Mouse (Mus musculus) thymus, adult 2 months (tissue): ENCODE data around the gene Olfr554. TPM values are rescaled to one million over a fixed set of nuclear protein-coding genes. Genes with fewer than 3 reads are reported as not detected.
A peak's percentile ranks its signal among the peaks of the same experiment; 100 is the strongest.
"Not testable (repeated sequence)": the region's sequence is repeated elsewhere in the genome, so short reads cannot be mapped to it uniquely, and the experiment has no call there.

Source experiments
- DNase-seq: peaks from one replicate; pipeline ENCODE4 v3.0.0; 2021
- H3K27ac ChIP-seq: fragments of 200-500 bp; 2 replicates; pipeline ENCODE4 v1.5.1; 2012; ENCODE audit warnings: low read length, control low read depth; ENCODE audit not compliant: control insufficient read depth, insufficient read depth
- H3K27me3 ChIP-seq: fragments of 200-500 bp; 2 replicates; pipeline ENCODE4 v1.6.1; 2012; ENCODE audit warnings: mild to moderate bottlenecking, low read length, moderate library complexity, mixed read lengths; ENCODE audit not compliant: control insufficient read depth, insufficient read depth
- H3K36me3 ChIP-seq: fragments of 200-500 bp; 2 replicates; pipeline ENCODE4 v1.6.1; 2012; ENCODE audit warnings: mild to moderate bottlenecking, low read length, moderate library complexity; ENCODE audit not compliant: control insufficient read depth, insufficient read depth
- H3K4me1 ChIP-seq: fragments of 200-500 bp; replicated peaks from 2 replicates; pipeline ENCODE4 v1.6.1; 2012; ENCODE audit warnings: low read length; ENCODE audit not compliant: control insufficient read depth, insufficient read depth
- H3K4me3 ChIP-seq: fragments of 200-500 bp; 2 replicates; pipeline ENCODE4 v1.5.1; 2012; ENCODE audit warnings: mild to moderate bottlenecking, low read length, control low read depth, moderate library complexity; ENCODE audit not compliant: control insufficient read depth, insufficient read depth
- CTCF ChIP-seq: fragments of 200-500 bp; IDR thresholded peaks from 2 replicates; pipeline ENCODE4 v1.5.1; 2012; ENCODE audit warnings: mild to moderate bottlenecking, control low read depth, low read length, moderate library complexity, borderline replicate concordance; ENCODE audit not compliant: control insufficient read depth, poor library complexity, insufficient read depth; ENCODE audit errors: extremely low read depth
- POLR2A ChIP-seq: fragments of 200-500 bp; IDR thresholded peaks from 2 replicates; pipeline ENCODE4 v1.6.1; 2012; ENCODE audit warnings: mild to moderate bottlenecking, low read length, control low read depth, moderate library complexity; ENCODE audit not compliant: control insufficient read depth, poor library complexity, insufficient read depth; ENCODE audit errors: extremely low read depth
- WGBS: fragments of 180-500 bp; shearing (Covaris S2); methylation state at CpG from one replicate; pipeline ENCODE4 v1.1.7; 2018; 5-methylcytosine and 5-hydroxymethylcytosine counted together
- polyA plus RNA-seq: library from polyadenylated mRNA; depleted of rRNA; stranded (reverse); fragments of >200 nt; gene quantifications from 2 replicates; pipeline ENCODE4 v1.2.3, GENCODE M21; 2012; rRNA removed

The Olfr554 gene
- polyA plus RNA-seq: not detected in 2 replicates

- 86% methylated on average over 1 of the region's 1 CpGs for WGBS
These were observed at the start of gene Olfr554 for GRCm38 (mm10) chr7:102638132-102638531. Olfr554 (plus strand) TSS chr7:102638432.

GRCm38 (mm10) chr7:102591786-102592185, 46.4 kb upstream of the Olfr554 start, which contains the start of gene Olfr551:
Olfr551 (minus strand) TSS chr7:102591886.
- TF ChIP-seq CTCF (no peak), POLR2A (no peak)
- H3K36me3 ChIP-seq: no peaks in the 10 kb centered on the region
- DNase-seq: no peak
- no peak within 1 kb of the TSS for H3K4me3 ChIP-seq
- no peaks in the 10 kb centered on the region for H3K27me3 ChIP-seq
- H3K4me1 ChIP-seq: no peaks in the 10 kb centered on the region
- H3K27ac ChIP-seq: no peak within 1 kb of the TSS
- WGBS: 95% methylated on average over 3 of the region's 3 CpGs

More at GRCm38 (mm10) chr7:102638132-102638531, at the start of gene Olfr554:
- Histone ChIP-seq H3K27ac (no peak within 1 kb of the TSS), H3K27me3 (no peaks in the 10 kb centered on the region), H3K4me3 (no peak within 1 kb of the TSS), H3K4me1 (no peaks in the 10 kb centered on the region), H3K36me3 (no peaks in the 10 kb centered on the region)
- no peak for TF ChIP-seq POLR2A
- TF ChIP-seq CTCF: no peak
- no peak for DNase-seq

GRCm38 (mm10) chr7:102597378-102598031, 40.7 kb upstream of the Olfr554 start, which contains the start of gene Olfr552:
Olfr552 (plus strand) TSS chr7:102597770.
- Histone ChIP-seq H3K36me3 (no peaks in the 10 kb centered on the region), H3K27me3 (no peaks in the 10 kb centered on the region), H3K4me3 (no peak within 1 kb of the TSS), H3K4me1 (no peaks in the 10 kb centered on the region), H3K27ac (no peak within 1 kb of the TSS)
- no peak for DNase-seq
- WGBS: 12% methylated on average over 1 of the region's 1 CpGs
- TF ChIP-seq POLR2A (no peak), CTCF (no peak)

- no peaks in the 10 kb centered on the region for H3K27me3 ChIP-seq
- H3K36me3 ChIP-seq: no peaks in the 10 kb centered on the region
- DNase-seq: no peak
- H3K4me3 ChIP-seq: no peak within 1 kb of the TSS
- no peaks in the 10 kb centered on the region for H3K4me1 ChIP-seq
- H3K27ac ChIP-seq: no peak within 1 kb of the TSS
- TF ChIP-seq POLR2A (no peak), CTCF (no peak)
These were observed 20.1 kb upstream of the Olfr554 start, which contains the start of gene Olfr553 for GRCm38 (mm10) chr7:102618118-102618517. Olfr553 (minus strand) TSS chr7:102618218.

- H3K4me1 ChIP-seq: no peaks in the 10 kb centered on the region
- 59% methylated on average over 5 of the region's 5 CpGs for WGBS
- no peak for DNase-seq
- H3K36me3 ChIP-seq: no peaks in the 10 kb centered on the region
- no peak overlapping the region for H3K27ac ChIP-seq
- H3K4me3 ChIP-seq: no peak overlapping the region
- no peaks in the 10 kb centered on the region for H3K27me3 ChIP-seq
- TF ChIP-seq POLR2A: no peak
- TF ChIP-seq CTCF: no peak
These were observed 18.6 kb upstream of the Olfr554 start for GRCm38 (mm10) chr7:102619608-102620007.

- 92% methylated on average over 19 of the region's 19 CpGs for WGBS
- DNase-seq, H3K36me3 ChIP-seq: not testable (repeated sequence)
These were observed 17.9 kb upstream of the Olfr554 start for GRCm38 (mm10) chr7:102620368-102620767.

GRCm38 (mm10) chr7:102636665-102637064, 1.6 kb upstream of the Olfr554 start:
- TF ChIP-seq CTCF (no peak), POLR2A (no peak)

More at GRCm38 (mm10) chr7:102620368-102620767, 17.9 kb upstream of the Olfr554 start:
- not testable (repeated sequence) for H3K27me3 ChIP-seq, H3K27ac ChIP-seq, H3K4me3 ChIP-seq, H3K4me1 ChIP-seq

GRCm38 (mm10) chr7:102644945-102645344, 6.7 kb downstream of the Olfr554 start:
- not testable (repeated sequence) for H3K27me3 ChIP-seq, H3K27ac ChIP-seq, H3K4me3 ChIP-seq, H3K4me1 ChIP-seq, DNase-seq, H3K36me3 ChIP-seq
- 90% methylated on average over 4 of the region's 4 CpGs for WGBS

More at GRCm38 (mm10) chr7:102636665-102637064, 1.6 kb upstream of the Olfr554 start:
- no peaks in the 10 kb centered on the region for H3K27me3 ChIP-seq
- H3K4me1 ChIP-seq: no peaks in the 10 kb centered on the region
- H3K27ac ChIP-seq: no peak overlapping the region
- DNase-seq: peak; percentile 53
- H3K36me3 ChIP-seq: no peaks in the 10 kb centered on the region
- WGBS: 14% methylated on average over 3 of the region's 3 CpGs
- no peak overlapping the region for H3K4me3 ChIP-seq
